Mouse (Mus musculus) embryonic facial prominence, embryonic 13.5 days (tissue): ENCODE results near the gene Prickle2. TPM values are rescaled to one million over a fixed set of nuclear protein-coding genes. Genes with fewer than 3 reads are reported as not detected.

ENCODE experiments used
- ATAC-seq: fragments of 200-750 bp; cut with Nextera tagmentation; 2 replicates; pipeline ENCODE4 v1.8.0; 2017; ENCODE audit warnings: low read depth; ENCODE audit not compliant: insufficient number of reproducible peaks, insufficient read depth, low FRiP score, low TSS enrichment
- H3K27ac ChIP-seq: fragments of 300-500 bp; sonication (generic); 2 replicates; pipeline ENCODE4 v1.5.1; 2015; ENCODE audit warnings: moderate library complexity, mild to moderate bottlenecking, inconsistent platforms
- H3K27me3 ChIP-seq: fragments of 300-500 bp; sonication (generic); 2 replicates; pipeline ENCODE4 v1.6.1; 2015; ENCODE audit warnings: mild to moderate bottlenecking, inconsistent platforms
- H3K36me3 ChIP-seq: fragments of 300-500 bp; sonication (generic); 2 replicates; pipeline ENCODE4 v1.6.1; 2015; ENCODE audit warnings: mild to moderate bottlenecking, inconsistent platforms
- H3K4me1 ChIP-seq: fragments of 300-500 bp; sonication (generic); 2 replicates; pipeline ENCODE4 v1.6.1; 2015; ENCODE audit warnings: inconsistent platforms
- H3K4me2 ChIP-seq: fragments of 300-500 bp; sonication (generic); 2 replicates; pipeline ENCODE4 v1.6.1; 2015; ENCODE audit warnings: moderate library complexity, mild to moderate bottlenecking, inconsistent platforms
- H3K4me3 ChIP-seq: fragments of 300-500 bp; sonication (generic); 2 replicates; pipeline ENCODE4 v1.5.1; 2015; ENCODE audit warnings: mild to moderate bottlenecking, inconsistent platforms
- H3K9ac ChIP-seq: fragments of 300-500 bp; sonication (generic); 2 replicates; pipeline ENCODE4 v1.6.1; 2015; ENCODE audit warnings: mild to moderate bottlenecking, inconsistent platforms
- H3K9me3 ChIP-seq: fragments of 300-500 bp; sonication (generic); 2 replicates; pipeline ENCODE4 v1.6.1; 2016; ENCODE audit warnings: inconsistent platforms
- WGBS: fragments of 180-500 bp; shearing (Covaris S2); methylation state at CpG from one replicate; pipeline ENCODE4 v1.1.7; 2015; ENCODE audit warnings: mixed read lengths; 5-methylcytosine and 5-hydroxymethylcytosine counted together
- polyA plus RNA-seq: library from polyadenylated mRNA; unstranded; fragments of >200 nt; fragmentation: Nextera tagmentation; extraction: Ambion mirVana; gene quantifications from 2 replicates; pipeline ENCODE4 v1.2.1, GENCODE M21; 2015

The Prickle2 gene
- polyA plus RNA-seq, 1 experiment from 2014 or later, result 6.5 TPM

DNA sequence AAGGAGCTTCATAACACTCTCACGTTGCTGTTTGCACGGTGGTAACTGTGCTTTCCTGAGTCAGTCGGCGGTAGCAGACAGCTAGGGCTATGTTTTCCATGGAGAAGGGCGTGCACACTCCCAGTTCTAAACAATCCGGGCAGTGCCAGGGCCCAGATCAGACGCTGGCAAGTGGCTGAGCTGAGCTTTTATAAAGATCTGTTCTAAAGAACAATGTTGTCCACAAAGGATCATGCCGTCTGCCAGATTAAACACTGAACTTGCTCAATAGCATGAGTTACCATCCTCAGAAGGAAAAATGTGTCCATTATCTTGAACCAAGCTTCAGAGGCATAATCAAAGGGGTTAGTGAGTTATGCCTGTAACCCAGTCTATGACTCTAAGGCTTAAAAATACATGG, 300.4 kb downstream of the Prickle2 start:
- no peak for ATAC-seq
- Histone ChIP-seq H3K4me2 (no peak overlapping the region), H3K27me3 (no peaks in the 10 kb centered on the region), H3K9ac (no peak overlapping the region), H3K4me1 (no peaks in the 10 kb centered on the region), H3K27ac (no peak overlapping the region), H3K36me3 (peaks cover 36% of the 10 kb centered on the region), H3K4me3 (no peak overlapping the region), H3K9me3 (no peaks in the 10 kb centered on the region)
- WGBS, result 74% methylated on average over 8 of the region's 8 CpGs

DNA sequence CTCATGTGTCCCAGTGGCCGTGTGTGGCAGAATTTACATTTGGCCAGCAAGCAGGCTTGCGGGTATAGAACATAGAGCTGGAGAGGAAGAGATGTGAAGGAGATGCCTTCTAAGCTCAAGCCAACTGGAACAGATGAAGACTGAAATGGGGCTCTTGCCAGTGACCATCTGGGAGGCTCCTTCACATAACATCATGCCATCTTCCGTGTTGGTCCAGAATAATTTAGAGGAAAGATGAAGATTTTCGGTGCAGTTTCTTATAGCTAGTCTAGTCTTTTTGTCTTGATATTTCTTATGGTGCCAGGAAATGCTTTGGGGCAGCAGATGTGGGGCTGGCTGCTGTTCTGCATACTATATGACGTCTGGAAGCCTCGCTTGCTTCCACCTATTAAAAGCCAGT, 308.1 kb downstream of the Prickle2 start:
- no peaks in the 10 kb centered on the region for H3K27me3 ChIP-seq
- H3K9ac ChIP-seq, result no peak overlapping the region
- no peak overlapping the region for H3K4me2 ChIP-seq
- WGBS, result 86% methylated on average over 6 of the region's 6 CpGs
- no peak overlapping the region for H3K27ac ChIP-seq
- no peak overlapping the region for H3K4me3 ChIP-seq
- no peak for ATAC-seq
- H3K4me1 ChIP-seq, result no peaks in the 10 kb centered on the region
- no peaks in the 10 kb centered on the region for H3K9me3 ChIP-seq
- peaks cover 2% of the 10 kb centered on the region; the same call in 1 of the 2 replicates for H3K36me3 ChIP-seq

DNA sequence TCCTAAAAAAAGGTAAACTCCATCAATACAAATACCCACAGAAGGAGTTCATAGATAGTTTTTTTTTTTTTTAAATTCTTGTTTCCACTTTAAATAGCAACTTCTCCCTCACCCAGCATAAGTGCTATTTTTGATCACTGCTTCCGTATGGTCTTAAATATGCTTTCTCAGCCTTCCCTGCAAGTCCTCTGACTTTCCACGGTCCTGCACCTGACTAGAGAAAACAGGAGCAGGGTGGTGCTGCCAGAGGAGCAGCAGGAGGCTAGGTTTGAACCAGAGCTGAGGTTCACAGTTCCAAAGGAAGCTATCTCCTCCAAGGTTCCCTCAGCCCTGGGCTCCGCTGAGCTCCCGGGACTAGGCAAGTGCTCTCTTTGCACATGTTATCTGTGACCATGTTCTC, 310.4 kb downstream of the Prickle2 start:
- Histone ChIP-seq H3K4me1 (no peaks in the 10 kb centered on the region), H3K27me3 (no peaks in the 10 kb centered on the region), H3K4me2 (no peak overlapping the region), H3K9me3 (no peaks in the 10 kb centered on the region), H3K4me3 (no peak overlapping the region), H3K9ac (no peak overlapping the region), H3K27ac (no peak overlapping the region), H3K36me3 (peaks cover 2% of the 10 kb centered on the region; the same call in 1 of the 2 replicates)
- ATAC-seq, result no peak
- 86% methylated on average over 4 of the region's 4 CpGs for WGBS

DNA sequence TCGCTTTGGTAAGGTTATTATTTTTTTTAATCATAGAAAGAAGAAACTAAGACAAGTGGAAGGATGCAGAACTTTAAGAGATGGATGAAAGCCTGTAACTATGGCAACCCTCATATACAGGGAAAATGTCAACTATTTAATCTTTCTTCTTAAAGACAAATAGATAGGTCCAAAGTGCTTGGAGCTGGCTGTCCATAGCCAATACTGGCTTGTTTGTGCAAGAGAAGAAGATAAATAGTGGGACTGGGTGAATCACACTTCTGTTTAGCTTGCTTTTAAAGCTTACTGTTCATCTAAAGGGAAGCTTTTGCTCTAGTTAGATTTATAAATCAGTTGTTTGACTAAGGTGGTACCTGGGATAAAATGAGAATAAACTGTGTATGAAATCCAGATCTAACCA, 310.8 kb downstream of the Prickle2 start:
- no peak for ATAC-seq
- Histone ChIP-seq H3K4me1 (no peaks in the 10 kb centered on the region), H3K9ac (no peak overlapping the region), H3K9me3 (no peaks in the 10 kb centered on the region), H3K27ac (no peak overlapping the region), H3K4me3 (no peak overlapping the region), H3K4me2 (no peak overlapping the region), H3K36me3 (peaks cover 2% of the 10 kb centered on the region; the same call in 1 of the 2 replicates), H3K27me3 (no peaks in the 10 kb centered on the region)
- 75% methylated on average over 1 of the region's 1 CpGs for whole genome bisulfite sequencing

DNA sequence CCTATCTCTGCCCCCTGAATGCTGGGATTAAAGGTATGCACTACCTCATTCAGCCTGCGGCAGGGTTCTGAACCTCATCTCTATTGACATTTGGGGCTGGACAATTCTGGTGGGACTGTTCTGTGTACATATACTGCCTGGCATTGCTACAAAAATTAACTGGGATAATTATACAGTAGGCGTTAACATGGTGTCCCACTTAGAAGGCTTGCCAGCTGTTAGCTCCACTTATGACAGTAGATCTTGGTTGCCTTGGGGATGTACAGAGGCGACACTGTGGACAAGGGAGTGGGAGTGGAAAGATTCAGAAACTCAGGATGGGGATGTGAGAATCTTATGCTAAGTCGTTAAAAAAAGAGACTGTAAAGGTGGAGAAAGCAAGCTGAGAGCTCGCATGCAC, 311.3 kb downstream of the Prickle2 start:
- WGBS, result 88% methylated on average over 5 of the region's 5 CpGs
- peaks cover 2% of the 10 kb centered on the region; the same call in 1 of the 2 replicates for H3K36me3 ChIP-seq
- no peak for ATAC-seq

DNA sequence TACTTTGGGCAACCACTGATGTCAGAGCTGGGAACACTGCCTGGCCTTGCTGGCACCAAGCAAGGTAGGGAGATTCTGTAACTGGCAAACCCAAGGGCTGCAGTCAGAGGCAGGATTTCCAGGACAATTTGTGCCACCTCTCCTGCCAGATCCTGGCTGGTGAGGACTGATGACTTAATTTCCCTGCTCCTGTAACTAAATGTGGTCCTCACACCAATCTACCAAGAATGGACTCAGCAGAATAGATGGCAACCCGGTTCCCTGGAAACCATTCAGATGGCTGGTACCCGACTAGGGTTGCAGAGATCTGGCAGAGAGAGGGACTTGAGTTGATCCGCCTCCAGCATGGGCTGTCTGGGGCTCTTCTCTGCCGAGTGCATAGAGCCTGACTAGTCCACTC, 315.6 kb downstream of the Prickle2 start:
- no peak for ATAC-seq
- no peak overlapping the region for H3K4me2 ChIP-seq
- no peak overlapping the region for H3K4me3 ChIP-seq
- 86% methylated on average over 4 of the region's 4 CpGs for WGBS
- H3K9ac ChIP-seq, result no peak overlapping the region
- H3K9me3 ChIP-seq, result no peaks in the 10 kb centered on the region
- no peak overlapping the region for H3K27ac ChIP-seq
- H3K4me1 ChIP-seq, result no peaks in the 10 kb centered on the region
- H3K36me3 ChIP-seq, result no peaks in the 10 kb centered on the region
- H3K27me3 ChIP-seq, result no peaks in the 10 kb centered on the region

More for the DNA sequence above, 311.3 kb downstream of the Prickle2 start:
- no peaks in the 10 kb centered on the region for H3K27me3 ChIP-seq
- H3K9ac ChIP-seq, result no peak overlapping the region
- no peaks in the 10 kb centered on the region for H3K4me1 ChIP-seq
- H3K27ac ChIP-seq, result no peak overlapping the region
- no peak overlapping the region for H3K4me2 ChIP-seq
- no peak overlapping the region for H3K4me3 ChIP-seq
- no peaks in the 10 kb centered on the region for H3K9me3 ChIP-seq

DNA sequence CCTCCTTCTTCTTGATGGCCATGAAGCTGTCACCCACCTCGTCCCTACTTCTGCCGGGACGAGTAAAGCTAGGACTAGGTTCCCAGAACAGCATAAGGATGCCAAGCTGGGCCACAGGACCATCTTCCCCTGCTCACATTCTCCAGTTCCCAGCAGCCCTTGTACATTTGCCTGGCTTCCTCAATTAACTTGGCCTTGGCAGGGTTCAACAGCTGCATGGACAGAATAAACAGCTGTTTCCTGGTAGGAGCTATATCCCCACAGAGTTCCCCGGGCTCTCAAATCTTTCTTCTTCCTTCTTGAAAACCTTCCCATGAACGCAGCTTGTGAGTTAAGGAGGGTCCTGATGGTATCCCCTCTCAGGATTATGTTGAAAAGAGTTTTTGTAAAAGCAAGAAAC, 317.3 kb downstream of the Prickle2 start:
- WGBS, result 83% methylated on average over 5 of the region's 5 CpGs
- Histone ChIP-seq H3K27ac (no peak overlapping the region), H3K4me1 (no peaks in the 10 kb centered on the region), H3K9me3 (no peaks in the 10 kb centered on the region), H3K4me3 (no peak overlapping the region), H3K4me2 (no peak overlapping the region), H3K27me3 (no peaks in the 10 kb centered on the region), H3K9ac (no peak overlapping the region), H3K36me3 (no peaks in the 10 kb centered on the region)
- no peak for ATAC-seq

DNA sequence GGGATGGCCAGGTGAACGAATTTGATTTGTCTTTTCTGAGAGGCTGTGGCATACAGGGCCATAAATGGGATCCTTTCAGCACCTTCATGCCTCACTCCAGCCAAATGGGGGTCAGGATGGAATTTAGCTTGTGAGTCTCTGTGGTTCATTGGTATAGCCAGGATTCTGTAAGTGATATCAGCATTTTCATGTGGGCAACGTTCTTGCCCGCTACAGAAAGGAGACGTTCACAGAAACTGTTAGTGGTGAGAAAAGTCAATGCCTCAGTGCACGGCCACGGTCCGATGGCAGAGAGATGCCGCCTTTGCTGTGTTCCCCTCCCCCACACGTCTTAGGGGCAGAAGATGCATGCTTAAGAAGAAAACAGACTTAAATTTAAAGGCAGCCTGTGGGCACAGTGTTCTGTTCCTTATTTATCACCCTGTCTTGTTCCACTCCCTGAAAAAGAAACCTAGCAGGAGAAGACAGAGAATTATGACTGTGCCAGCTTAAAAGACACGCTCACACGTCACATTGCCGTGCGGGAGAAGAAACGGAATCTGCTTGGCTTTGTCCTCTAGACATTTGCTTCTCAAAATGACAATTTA, 322.7 kb downstream of the Prickle2 start:
- no peak overlapping the region for H3K9ac ChIP-seq
- no peak for ATAC-seq
- no peaks in the 10 kb centered on the region for H3K36me3 ChIP-seq
- no peak overlapping the region for H3K4me3 ChIP-seq
- no peak overlapping the region for H3K27ac ChIP-seq
- no peaks in the 10 kb centered on the region for H3K27me3 ChIP-seq
- peaks cover 6% of the 10 kb centered on the region for H3K4me1 ChIP-seq
- peaks cover 6% of the 10 kb centered on the region for H3K9me3 ChIP-seq
- no peak overlapping the region for H3K4me2 ChIP-seq
- WGBS, result 53% methylated on average over 14 of the region's 14 CpGs

DNA sequence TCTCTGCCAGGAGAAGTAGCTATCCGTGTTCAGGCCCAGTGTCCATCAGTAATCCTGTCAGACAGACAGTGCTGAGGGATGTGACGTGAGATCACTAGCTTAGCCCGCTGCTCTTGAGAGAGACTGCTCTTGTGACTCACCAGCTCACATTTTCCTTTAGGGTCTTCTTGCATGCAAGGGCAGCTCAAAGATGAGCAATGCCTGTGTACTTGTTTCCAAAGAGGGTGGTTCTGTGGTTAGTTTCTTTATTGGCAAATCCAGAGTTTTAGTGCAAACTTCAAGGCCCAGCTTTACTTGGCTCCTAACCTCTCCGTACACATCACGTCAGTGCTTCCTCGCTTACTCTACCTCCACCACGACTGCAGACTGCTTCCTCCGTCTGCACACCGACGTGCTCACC, 324.9 kb downstream of the Prickle2 start:
- 85% methylated on average over 10 of the region's 10 CpGs for WGBS
- Histone ChIP-seq H3K27ac (no peak overlapping the region), H3K27me3 (no peaks in the 10 kb centered on the region)

DNA sequence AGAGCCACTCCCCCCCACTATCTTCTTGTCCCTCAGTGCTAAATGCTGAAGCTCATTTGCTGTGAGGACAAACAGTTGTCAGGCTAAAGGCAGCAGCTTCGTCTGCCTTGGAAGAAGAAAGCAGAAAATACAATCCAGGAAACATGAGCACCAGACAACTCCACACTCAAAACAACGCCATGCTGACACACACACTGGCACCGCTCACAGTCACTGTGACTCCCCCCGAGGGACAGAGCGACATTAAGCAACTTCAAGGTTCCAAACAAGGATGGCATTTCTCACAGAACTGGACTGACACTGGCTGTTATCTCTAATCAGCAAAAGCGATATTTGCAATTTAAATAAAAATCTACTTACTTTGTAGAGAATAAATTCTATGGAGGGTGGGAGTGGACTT, 331.1 kb downstream of the Prickle2 start:
- WGBS, result 80% methylated on average over 6 of the region's 6 CpGs
- ATAC-seq, result no peak

More for the DNA sequence above, 324.9 kb downstream of the Prickle2 start:
- ATAC-seq, result no peak
- no peak overlapping the region for H3K4me3 ChIP-seq
- peaks cover 6% of the 10 kb centered on the region for H3K4me1 ChIP-seq
- no peak overlapping the region for H3K9ac ChIP-seq
- no peak overlapping the region for H3K4me2 ChIP-seq
- peaks cover 6% of the 10 kb centered on the region for H3K9me3 ChIP-seq
- H3K36me3 ChIP-seq, result peaks cover 7% of the 10 kb centered on the region

DNA sequence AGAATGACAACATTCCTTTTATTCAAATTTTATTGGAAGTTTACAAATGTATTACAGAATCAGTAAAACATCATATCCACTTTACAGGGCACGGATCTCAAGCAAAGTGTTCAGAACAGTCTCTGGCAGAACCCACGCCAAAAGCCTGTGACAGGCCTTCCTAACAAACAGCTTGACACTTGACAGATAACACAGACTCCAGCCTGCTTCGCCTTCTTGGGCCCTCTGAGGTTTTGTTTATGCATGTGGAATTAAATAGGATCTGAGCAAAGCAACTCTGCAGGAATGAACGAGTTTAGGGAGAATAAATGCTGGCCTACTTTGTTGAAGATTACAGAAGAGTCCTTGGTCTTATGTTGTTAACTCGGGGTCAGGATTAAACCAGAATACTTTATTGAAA, 335.1 kb downstream of the Prickle2 start:
- Histone ChIP-seq H3K4me1 (no peaks in the 10 kb centered on the region), H3K27me3 (no peaks in the 10 kb centered on the region), H3K9ac (no peak overlapping the region), H3K36me3 (peaks cover 16% of the 10 kb centered on the region), H3K4me3 (no peak overlapping the region), H3K9me3 (peaks cover 11% of the 10 kb centered on the region; the same call in 1 of the 2 replicates), H3K27ac (no peak overlapping the region), H3K4me2 (no peak overlapping the region)
- no peak for ATAC-seq
- 77% methylated on average over 5 of the region's 5 CpGs for WGBS

More for the DNA sequence above, 331.1 kb downstream of the Prickle2 start:
- Histone ChIP-seq H3K27me3 (no peaks in the 10 kb centered on the region), H3K9me3 (peaks cover 5% of the 10 kb centered on the region), H3K4me3 (no peak overlapping the region), H3K4me2 (no peak overlapping the region), H3K27ac (no peak overlapping the region), H3K36me3 (peaks cover 25% of the 10 kb centered on the region), H3K9ac (no peak overlapping the region), H3K4me1 (no peaks in the 10 kb centered on the region)

DNA sequence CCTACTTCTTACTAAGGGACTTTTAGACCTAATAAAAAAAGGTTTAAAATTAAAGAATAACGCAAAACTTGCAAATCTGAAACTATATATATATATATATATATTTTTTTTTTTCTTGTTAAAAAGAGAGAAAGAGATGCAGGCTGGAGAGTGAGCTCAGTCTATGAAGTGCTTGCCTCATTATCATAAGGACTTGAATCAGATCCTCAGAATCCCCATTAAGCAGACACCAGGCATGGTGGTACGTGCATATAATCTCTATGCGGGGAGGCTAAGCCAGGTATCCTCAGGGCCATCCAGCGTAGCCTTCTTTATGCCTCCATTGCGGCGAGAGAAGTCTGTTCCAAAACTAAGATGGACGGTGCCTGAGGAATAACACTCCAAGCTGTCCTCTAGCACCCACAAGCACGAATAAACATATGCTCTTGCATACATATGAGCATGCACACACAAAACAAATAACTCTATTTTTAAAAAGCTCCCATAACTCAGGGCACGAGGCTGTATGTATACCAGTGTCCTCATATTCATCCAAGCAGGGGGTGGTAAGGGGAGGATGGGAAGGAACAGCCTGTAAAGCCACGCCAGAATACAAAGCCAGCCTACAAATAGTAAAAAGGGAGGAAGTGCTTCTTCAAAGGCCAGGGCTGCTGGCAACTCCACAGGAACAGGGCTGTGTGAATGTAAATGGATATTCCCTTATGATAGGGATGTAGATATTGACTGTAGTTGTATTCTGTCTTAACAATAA, 358.5 kb downstream of the Prickle2 start:
- WGBS, result 74% methylated on average over 10 of the region's 10 CpGs
- no peak overlapping the region for H3K27ac ChIP-seq
- H3K4me1 ChIP-seq, result no peaks in the 10 kb centered on the region
- H3K36me3 ChIP-seq, result no peaks in the 10 kb centered on the region
- no peaks in the 10 kb centered on the region for H3K9me3 ChIP-seq
- no peak overlapping the region for H3K4me2 ChIP-seq
- H3K4me3 ChIP-seq, result no peak overlapping the region
- no peaks in the 10 kb centered on the region for H3K27me3 ChIP-seq
- no peak for ATAC-seq
- no peak overlapping the region for H3K9ac ChIP-seq
